Mouse (Mus musculus): ENCODE data around the gene Ptprd. TPM values are rescaled to one million over a fixed set of nuclear protein-coding genes. Genes with fewer than 3 reads are reported as not detected.

Gene Ptprd
- polyA plus RNA-seq, 1 experiment from 2014 or later, result 14.0 TPM

- WGBS, result 81% methylated on average over 7 of the region's 7 CpGs
- Histone ChIP-seq H3K27me3 (ENCODE audit: control insufficient read depth, insufficient read depth, low read depth, low read length) (no peaks in the 10 kb centered on the region), H3K4me2 (ENCODE audit: low read depth, low read length) (no peak overlapping the region)
Measured at GRCm38 (mm10) chr4:76846265-76846664, 1365.5 kb downstream of the Ptprd start.

GRCm38 (mm10) chr4:76839016-76839415 lies 1372.7 kb downstream of the Ptprd start:
- Histone ChIP-seq H3K9ac (ENCODE audit: low read length) (no peak overlapping the region), H3K36me3 (ENCODE audit: control insufficient read depth, insufficient read depth, low read length) (no peaks in the 10 kb centered on the region), H3K27me3 (ENCODE audit: control insufficient read depth, insufficient read depth, low read depth, low read length) (no peaks in the 10 kb centered on the region), H3K4me3 (ENCODE audit: low read length) (no peak overlapping the region), H3K9me3 (ENCODE audit: control insufficient read depth, low read length) (no peaks in the 10 kb centered on the region), H3K27ac (ENCODE audit: low read length) (no peak overlapping the region), H3K4me2 (ENCODE audit: low read depth, low read length) (no peak overlapping the region), H3K4me1 (replicated peaks; ENCODE audit: control insufficient read depth, insufficient read depth, low read length) (no peaks in the 10 kb centered on the region)
- ATAC-seq (ENCODE audit: low read depth), result no peak
- WGBS, result 62% methylated on average over 1 of the region's 1 CpGs

More at GRCm38 (mm10) chr4:76846265-76846664, 1365.5 kb downstream of the Ptprd start:
- Histone ChIP-seq H3K4me1 (replicated peaks; ENCODE audit: control insufficient read depth, insufficient read depth, low read length) (no peaks in the 10 kb centered on the region), H3K4me3 (ENCODE audit: low read length) (no peak overlapping the region), H3K9me3 (ENCODE audit: control insufficient read depth, low read length) (no peaks in the 10 kb centered on the region), H3K36me3 (ENCODE audit: control insufficient read depth, insufficient read depth, low read length) (no peaks in the 10 kb centered on the region), H3K27ac (ENCODE audit: low read length) (no peak overlapping the region), H3K9ac (ENCODE audit: low read length) (no peak overlapping the region)
- no peak for ATAC-seq (ENCODE audit: low read depth)

GRCm38 (mm10) chr4:76812138-76812537 lies 1399.6 kb downstream of the Ptprd start:
- Histone ChIP-seq H3K9me3 (ENCODE audit: control insufficient read depth, low read length) (no peaks in the 10 kb centered on the region), H3K4me2 (ENCODE audit: low read depth, low read length) (no peak overlapping the region), H3K27ac (ENCODE audit: low read length) (no peak overlapping the region), H3K9ac (ENCODE audit: low read length) (no peak overlapping the region), H3K27me3 (ENCODE audit: control insufficient read depth, insufficient read depth, low read depth, low read length) (no peaks in the 10 kb centered on the region), H3K4me3 (ENCODE audit: low read length) (no peak overlapping the region), H3K4me1 (replicated peaks; ENCODE audit: control insufficient read depth, insufficient read depth, low read length) (no peaks in the 10 kb centered on the region), H3K36me3 (ENCODE audit: control insufficient read depth, insufficient read depth, low read length) (no peaks in the 10 kb centered on the region)
- 79% methylated on average over 2 of the region's 2 CpGs for WGBS
- no peak for ATAC-seq (ENCODE audit: low read depth)

GRCm38 (mm10) chr4:76802708-76803107 lies 1409.1 kb downstream of the Ptprd start:
- Histone ChIP-seq H3K9me3 (ENCODE audit: control insufficient read depth, low read length) (no peaks in the 10 kb centered on the region), H3K27me3 (ENCODE audit: control insufficient read depth, insufficient read depth, low read depth, low read length) (no peaks in the 10 kb centered on the region), H3K36me3 (ENCODE audit: control insufficient read depth, insufficient read depth, low read length) (no peaks in the 10 kb centered on the region), H3K4me3 (ENCODE audit: low read length) (no peak overlapping the region), H3K27ac (ENCODE audit: low read length) (no peak overlapping the region), H3K9ac (ENCODE audit: low read length) (no peak overlapping the region), H3K4me2 (ENCODE audit: low read depth, low read length) (no peak overlapping the region), H3K4me1 (replicated peaks; ENCODE audit: control insufficient read depth, insufficient read depth, low read length) (0 out of 2 replicates have a peak, but pooled peaks cover 2% of the 10 kb centered on the region)
- WGBS, result 57% methylated on average over 4 of the region's 4 CpGs
- ATAC-seq (ENCODE audit: low read depth), result no peak

- Histone ChIP-seq H3K9ac (ENCODE audit: low read length) (no peak overlapping the region), H3K4me3 (ENCODE audit: low read length) (no peak overlapping the region), H3K4me1 (replicated peaks; ENCODE audit: control insufficient read depth, insufficient read depth, low read length) (0 out of 2 replicates have a peak, but pooled peaks cover 2% of the 10 kb centered on the region), H3K27me3 (ENCODE audit: control insufficient read depth, insufficient read depth, low read depth, low read length) (no peaks in the 10 kb centered on the region), H3K9me3 (ENCODE audit: control insufficient read depth, low read length) (no peaks in the 10 kb centered on the region), H3K4me2 (ENCODE audit: low read depth, low read length) (no peak overlapping the region), H3K27ac (ENCODE audit: low read length) (no peak overlapping the region), H3K36me3 (ENCODE audit: control insufficient read depth, insufficient read depth, low read length) (no peaks in the 10 kb centered on the region)
- no peak for ATAC-seq (ENCODE audit: low read depth)
- 65% methylated on average over 9 of the region's 9 CpGs for WGBS
Measured at GRCm38 (mm10) chr4:76798010-76799007, 1413.5 kb downstream of the Ptprd start.

GRCm38 (mm10) chr4:76785389-76785788 lies 1426.4 kb downstream of the Ptprd start:
- no peak overlapping the region for H3K4me2 ChIP-seq (ENCODE audit: low read depth, low read length)
- H3K9ac ChIP-seq (ENCODE audit: low read length), result no peak overlapping the region
- no peaks in the 10 kb centered on the region for H3K9me3 ChIP-seq (ENCODE audit: control insufficient read depth, low read length)
- ATAC-seq (ENCODE audit: low read depth), result peak; percentile 49; the same call in 1 of the 2 replicates
- no peaks in the 10 kb centered on the region for H3K36me3 ChIP-seq (ENCODE audit: control insufficient read depth, insufficient read depth, low read length)
- no peak overlapping the region for H3K4me3 ChIP-seq (ENCODE audit: low read length)
- no peak overlapping the region for H3K27ac ChIP-seq (ENCODE audit: low read length)
- 38% methylated on average over 2 of the region's 2 CpGs for WGBS
- H3K27me3 ChIP-seq (ENCODE audit: control insufficient read depth, insufficient read depth, low read depth, low read length), result no peaks in the 10 kb centered on the region
- H3K4me1 ChIP-seq (replicated peaks; ENCODE audit: control insufficient read depth, insufficient read depth, low read length), result no peaks in the 10 kb centered on the region

- H3K9me3 ChIP-seq (ENCODE audit: control insufficient read depth, low read length), result no peaks in the 10 kb centered on the region
- no peak for ATAC-seq (ENCODE audit: low read depth)
- H3K9ac ChIP-seq (ENCODE audit: low read length), result no peak overlapping the region
- no peaks in the 10 kb centered on the region for H3K4me1 ChIP-seq (replicated peaks; ENCODE audit: control insufficient read depth, insufficient read depth, low read length)
- H3K27me3 ChIP-seq (ENCODE audit: control insufficient read depth, insufficient read depth, low read depth, low read length), result no peaks in the 10 kb centered on the region
- H3K4me2 ChIP-seq (ENCODE audit: low read depth, low read length), result no peak overlapping the region
- H3K36me3 ChIP-seq (ENCODE audit: control insufficient read depth, insufficient read depth, low read length), result no peaks in the 10 kb centered on the region
- WGBS, result 44% methylated on average over 4 of the region's 4 CpGs
- H3K27ac ChIP-seq (ENCODE audit: low read length), result no peak overlapping the region
- no peak overlapping the region for H3K4me3 ChIP-seq (ENCODE audit: low read length)
Measured at GRCm38 (mm10) chr4:76779558-76780124, 1432.1 kb downstream of the Ptprd start.

GRCm38 (mm10) chr4:76766918-76767317 lies 1444.8 kb downstream of the Ptprd start:
- WGBS, result 73% methylated on average over 3 of the region's 3 CpGs
- no peak overlapping the region for H3K4me3 ChIP-seq (ENCODE audit: low read length)
- no peak overlapping the region for H3K4me2 ChIP-seq (ENCODE audit: low read depth, low read length)
- no peak overlapping the region for H3K9ac ChIP-seq (ENCODE audit: low read length)
- H3K4me1 ChIP-seq (replicated peaks; ENCODE audit: control insufficient read depth, insufficient read depth, low read length), result no peaks in the 10 kb centered on the region
- H3K9me3 ChIP-seq (ENCODE audit: control insufficient read depth, low read length), result no peaks in the 10 kb centered on the region
- no peak overlapping the region for H3K27ac ChIP-seq (ENCODE audit: low read length)
- no peaks in the 10 kb centered on the region for H3K27me3 ChIP-seq (ENCODE audit: control insufficient read depth, insufficient read depth, low read depth, low read length)
- ATAC-seq (ENCODE audit: low read depth), result no peak
- no peaks in the 10 kb centered on the region for H3K36me3 ChIP-seq (ENCODE audit: control insufficient read depth, insufficient read depth, low read length)

GRCm38 (mm10) chr4:76766429-76766828 lies 1445.3 kb downstream of the Ptprd start:
- WGBS, result 62% methylated on average over 2 of the region's 2 CpGs
- H3K27ac ChIP-seq (ENCODE audit: low read length), result no peak overlapping the region
- H3K9me3 ChIP-seq (ENCODE audit: control insufficient read depth, low read length), result no peaks in the 10 kb centered on the region
- no peak overlapping the region for H3K4me2 ChIP-seq (ENCODE audit: low read depth, low read length)
- H3K4me1 ChIP-seq (replicated peaks; ENCODE audit: control insufficient read depth, insufficient read depth, low read length), result no peaks in the 10 kb centered on the region
- no peak overlapping the region for H3K4me3 ChIP-seq (ENCODE audit: low read length)
- H3K27me3 ChIP-seq (ENCODE audit: control insufficient read depth, insufficient read depth, low read depth, low read length), result no peaks in the 10 kb centered on the region
- no peak for ATAC-seq (ENCODE audit: low read depth)
- no peak overlapping the region for H3K9ac ChIP-seq (ENCODE audit: low read length)
- H3K36me3 ChIP-seq (ENCODE audit: control insufficient read depth, insufficient read depth, low read length), result no peaks in the 10 kb centered on the region

Data from lung, embryonic 16.5 days (tissue).